Mouse (Mus musculus): ENCODE measurements around the gene Zfp784.
A peak's percentile ranks its signal among the peaks of the same experiment; 100 is the strongest.

Gene Zfp784

GRCm38 (mm10) chr7:5057381-5057780 lies 19.1 kb upstream of the Zfp784 start:
- no peak for DNase-seq

GRCm38 (mm10) chr7:5056651-5057263 lies 18.5 kb upstream of the Zfp784 start:
- no peak for DNase-seq

DNA sequence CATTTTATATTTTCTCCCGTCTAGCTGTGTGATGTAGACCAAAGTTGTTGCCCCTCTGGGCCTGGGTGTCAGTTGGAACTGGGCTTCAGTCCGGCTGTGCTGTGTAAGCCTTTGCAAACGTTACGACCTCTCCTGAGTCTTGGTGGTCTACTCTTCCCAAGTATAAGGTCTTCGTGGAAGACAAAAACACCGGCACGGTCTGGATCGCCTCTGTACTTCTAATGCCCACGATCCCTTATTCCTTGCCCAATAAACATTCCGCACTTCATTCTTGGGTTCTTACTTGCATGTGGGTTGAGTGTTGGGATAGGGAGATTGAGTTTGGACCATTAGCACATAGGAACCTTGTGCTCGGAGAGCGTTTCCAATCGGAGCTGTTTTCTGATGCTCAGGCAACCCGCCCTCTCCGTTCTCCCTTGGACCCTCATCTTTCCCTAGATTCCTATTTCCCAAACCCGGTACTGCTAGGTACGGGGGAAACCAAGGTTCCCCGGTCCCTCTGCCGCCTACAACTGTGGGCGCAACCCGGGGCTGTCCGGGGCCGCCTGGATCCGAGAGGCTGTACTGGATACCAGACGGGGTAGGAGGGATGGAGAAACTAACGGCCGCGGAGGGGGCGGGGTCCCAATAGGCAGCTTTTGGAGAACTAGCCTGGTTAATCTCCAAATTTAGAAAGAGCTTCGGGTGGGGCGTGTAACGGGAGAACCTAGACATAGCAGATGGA lies 15.4 kb upstream of the Zfp784 start:
- DNase-seq: no peak

GRCm38 (mm10) chr7:5052931-5053343 lies 14.7 kb upstream of the Zfp784 start:
- DNase-seq: no peak

DNA sequence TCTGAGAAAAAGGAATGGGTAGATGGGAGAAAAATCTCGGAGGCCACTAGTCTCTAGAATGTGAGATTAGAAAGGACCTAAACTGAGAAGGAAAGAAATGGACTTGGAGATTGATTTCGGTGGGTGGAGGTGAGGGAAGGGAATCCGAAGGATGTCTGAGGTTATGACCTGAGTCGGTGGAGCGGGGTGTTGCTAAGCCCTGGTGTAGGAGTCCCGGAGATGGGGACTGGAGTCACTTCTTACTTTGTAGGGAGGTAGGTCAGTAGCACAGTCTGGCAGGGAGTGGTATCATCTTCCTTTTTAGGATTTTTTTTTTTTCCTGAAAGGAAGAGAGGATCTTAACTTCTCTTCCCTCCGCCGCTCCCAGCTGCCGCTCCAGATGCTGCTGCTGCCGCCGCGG lies 14.2 kb upstream of the Zfp784 start:
- DNase-seq: no peak

- DNase-seq: peak; percentile 88
Measured at GRCm38 (mm10) chr7:5051193-5052192, 13.2 kb upstream of the Zfp784 start, which contains the start of gene Zfp580. Zfp580 (plus strand) TSS chr7:5051538.

GRCm38 (mm10) chr7:5047313-5047712 lies 9.1 kb upstream of the Zfp784 start:
- peak; percentile 69 for DNase-seq

- DNase-seq: no peak
Measured at GRCm38 (mm10) chr7:5046112-5046511, 7.9 kb upstream of the Zfp784 start.

DNA sequence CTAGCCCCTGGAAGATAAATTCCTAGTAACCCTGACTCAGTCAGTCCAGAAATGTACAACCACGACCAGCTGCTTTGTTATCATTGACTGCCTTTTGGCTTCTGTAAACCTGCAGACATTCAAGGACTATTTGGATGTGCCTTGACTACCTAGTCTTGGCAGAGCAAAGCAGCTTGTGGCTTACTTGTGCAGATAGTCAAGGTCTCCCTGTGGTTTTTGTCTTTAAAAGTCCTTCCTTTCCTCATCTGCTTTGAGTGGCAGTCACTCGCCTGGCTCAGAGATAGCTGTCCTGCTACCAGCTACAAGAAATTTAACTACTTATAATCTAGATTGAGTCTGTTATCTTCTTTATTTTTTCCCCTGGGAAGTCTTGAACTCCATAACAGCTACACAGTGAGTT lies 6.7 kb upstream of the Zfp784 start:
- DNase-seq: no peak

GRCm38 (mm10) chr7:5038940-5039339 lies 694 bp upstream of the Zfp784 start:
- DNase-seq: no peak

GRCm38 (mm10) chr7:5037467-5037866 lies 779 bp downstream of the Zfp784 start:
- no peak for DNase-seq

DNA sequence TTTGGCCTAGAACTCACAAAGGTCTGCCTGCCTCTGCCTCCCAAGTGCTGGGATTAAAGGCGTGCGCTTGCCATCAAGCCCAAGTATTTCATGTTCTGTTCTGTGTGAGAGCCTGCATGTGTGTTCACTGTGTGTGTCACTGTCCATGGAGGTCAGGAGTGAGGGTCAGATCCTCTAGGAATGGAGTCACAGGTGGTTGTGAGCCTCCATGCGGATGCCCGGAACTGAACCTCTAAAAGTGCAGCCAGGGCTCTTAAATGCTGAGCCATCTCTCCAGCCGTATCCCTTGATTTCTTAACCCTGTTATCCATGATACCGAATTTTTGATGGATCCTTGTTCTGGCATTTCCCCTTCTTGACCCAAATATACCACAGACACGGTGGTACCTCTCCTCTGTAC lies 1.2 kb downstream of the Zfp784 start:
- no peak for DNase-seq

GRCm38 (mm10) chr7:5036136-5036535 lies 2.1 kb downstream of the Zfp784 start:
- DNase-seq: no peak

GRCm38 (mm10) chr7:5035628-5036027 lies 2.6 kb downstream of the Zfp784 start:
- no peak for DNase-seq

GRCm38 (mm10) chr7:5033818-5034217 lies 4.4 kb downstream of the Zfp784 start, which contains the start of gene 4632433K11Rik:
4632433K11Rik (plus strand) TSS chr7:5034118.
- DNase-seq: no peak

- no peak for DNase-seq
Measured at GRCm38 (mm10) chr7:5031496-5031895, 6.8 kb downstream of the Zfp784 start.

GRCm38 (mm10) chr7:5030554-5031275 lies 7.5 kb downstream of the Zfp784 start:
- no peak for DNase-seq

- no peak for DNase-seq
Measured at GRCm38 (mm10) chr7:5029946-5030345, 8.3 kb downstream of the Zfp784 start.

DNA sequence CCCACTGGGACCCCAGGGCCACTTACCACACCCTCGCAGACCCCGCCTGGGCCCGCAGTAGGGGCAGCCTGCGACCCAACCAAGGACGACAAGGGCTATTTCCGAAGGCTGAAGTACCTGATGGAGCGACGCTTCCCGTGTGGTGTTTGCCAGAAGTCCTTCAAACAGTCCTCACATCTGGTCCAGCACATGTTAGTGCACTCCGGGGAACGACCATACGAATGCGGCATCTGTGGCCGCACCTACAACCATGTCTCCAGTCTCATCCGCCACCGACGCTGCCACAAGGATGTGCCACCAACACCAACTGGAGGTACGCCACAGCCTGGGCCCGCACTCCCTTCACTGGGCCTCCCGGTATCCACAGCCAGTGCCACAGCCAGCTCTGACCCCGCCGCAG lies 8.7 kb downstream of the Zfp784 start:
- no peak for DNase-seq

- no peak for DNase-seq
Measured at GRCm38 (mm10) chr7:5021197-5021596, 17.0 kb downstream of the Zfp784 start.

GRCm38 (mm10) chr7:5020685-5021084 lies 17.6 kb downstream of the Zfp784 start:
- DNase-seq: peak; percentile 39

- DNase-seq: peak; percentile 100
Measured at GRCm38 (mm10) chr7:5020000-5020681, 18.1 kb downstream of the Zfp784 start, which contains the start of the genes Zfp865 and Ccdc106. Zfp865 (plus strand) TSS chr7:5020376. Ccdc106 (plus strand) TSS chr7:5020553.
